Mouse (Mus musculus): ENCODE measurements around the gene Edn2. TPM values are rescaled to one million over a fixed set of nuclear protein-coding genes. Genes with fewer than 3 reads are reported as not detected.

Edn2 gene
- polyA plus RNA-seq, 1 experiment, result 51.5 TPM

DNA sequence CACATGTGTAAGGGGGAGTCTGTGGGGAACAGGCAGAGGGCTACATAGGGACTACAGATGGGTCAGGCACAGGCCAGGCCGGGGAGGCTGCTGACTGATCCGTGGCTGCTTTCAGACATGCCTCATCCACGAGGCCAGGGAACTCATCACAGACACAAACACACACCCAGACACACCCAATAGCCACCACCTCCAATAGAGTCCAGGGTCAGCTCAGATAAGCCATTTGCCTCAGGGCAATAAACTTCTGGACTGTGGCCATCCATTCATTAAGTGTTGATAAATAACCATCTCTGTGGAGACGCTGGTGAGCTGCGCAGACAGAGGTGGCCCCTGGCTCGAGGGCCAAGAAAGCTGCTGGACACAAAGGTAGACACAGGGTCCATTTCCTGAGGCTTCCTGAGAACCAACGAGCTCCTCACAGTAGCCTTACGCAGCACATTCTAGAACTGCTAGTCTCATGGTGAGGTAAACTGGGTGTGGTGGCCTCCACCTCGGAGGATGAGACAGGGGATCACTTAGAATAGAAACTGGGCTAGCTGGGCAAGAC lies 9.5 kb downstream of the Edn2 start:
- Histone ChIP-seq H3K27ac (ENCODE audit: insufficient read depth, low read depth, low read length) (peak overlapping the region; percentile 76), H3K36me3 (ENCODE audit: control insufficient read depth, insufficient read depth, low read length) (peaks cover 14% of the 10 kb centered on the region), H3K27me3 (ENCODE audit: control insufficient read depth, insufficient read depth, low read length) (no peaks in the 10 kb centered on the region), H3K4me1 (ENCODE audit: control insufficient read depth, insufficient read depth, insufficient read length, low read length) (peaks cover 48% of the 10 kb centered on the region), H3K4me3 (ENCODE audit: low read depth, low read length) (no peak overlapping the region)
- no peak for TF ChIP-seq POLR2A (IDR thresholded peaks at IDR 0.05; ENCODE audit: low read depth, low read length)
- no peak for TF ChIP-seq CTCF (IDR thresholded peaks at IDR 0.05; ENCODE audit: extremely low read depth, insufficient read length, insufficient replicate concordance, low read depth, low read length)
- 14% methylated on average over 9 of the region's 9 CpGs for WGBS

- WGBS, result 31% methylated on average over 7 of the region's 7 CpGs
- H3K27ac ChIP-seq (ENCODE audit: insufficient read depth, low read depth, low read length), result no peak overlapping the region
These were observed 11.2 kb downstream of the Edn2 start for GRCm38 (mm10) chr4:120172050-120172684.

DNA sequence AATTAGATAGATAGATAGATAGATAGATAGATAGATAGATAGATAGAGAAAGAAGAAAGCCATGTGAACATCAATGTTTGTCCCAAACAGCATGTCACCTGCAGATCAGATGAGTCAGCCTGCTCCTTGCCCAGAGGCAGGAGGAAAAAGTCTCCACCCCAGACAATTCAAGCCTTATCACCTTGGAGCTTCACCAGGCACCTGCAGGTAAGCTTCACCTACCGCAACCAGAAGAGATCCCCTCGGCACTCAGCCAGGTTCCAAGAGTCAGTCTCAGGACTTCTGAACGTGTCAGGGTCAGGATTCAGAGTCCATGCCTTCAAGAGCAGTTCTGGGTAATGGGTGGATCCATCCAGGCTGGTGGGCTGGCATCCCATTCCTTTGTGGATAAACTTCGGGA lies 18.1 kb downstream of the Edn2 start:
- TF ChIP-seq POLR2A (IDR thresholded peaks at IDR 0.05; ENCODE audit: low read depth, low read length), result no peak
- TF ChIP-seq CTCF (IDR thresholded peaks at IDR 0.05; ENCODE audit: extremely low read depth, insufficient read length, insufficient replicate concordance, low read depth, low read length), result no peak
- 41% methylated on average over 4 of the region's 4 CpGs for WGBS
- no peaks in the 10 kb centered on the region for H3K27me3 ChIP-seq (ENCODE audit: control insufficient read depth, insufficient read depth, low read length)

More at GRCm38 (mm10) chr4:120172050-120172684, 11.2 kb downstream of the Edn2 start:
- TF ChIP-seq CTCF (IDR thresholded peaks at IDR 0.05; ENCODE audit: extremely low read depth, insufficient read length, insufficient replicate concordance, low read depth, low read length) (no peak), POLR2A (IDR thresholded peaks at IDR 0.05; ENCODE audit: low read depth, low read length) (no peak)
- H3K36me3 ChIP-seq (ENCODE audit: control insufficient read depth, insufficient read depth, low read length), result peaks cover 3% of the 10 kb centered on the region
- peaks cover 37% of the 10 kb centered on the region for H3K4me1 ChIP-seq (ENCODE audit: control insufficient read depth, insufficient read depth, insufficient read length, low read length)
- no peaks in the 10 kb centered on the region for H3K27me3 ChIP-seq (ENCODE audit: control insufficient read depth, insufficient read depth, low read length)
- H3K4me3 ChIP-seq (ENCODE audit: low read depth, low read length), result no peak overlapping the region

DNA sequence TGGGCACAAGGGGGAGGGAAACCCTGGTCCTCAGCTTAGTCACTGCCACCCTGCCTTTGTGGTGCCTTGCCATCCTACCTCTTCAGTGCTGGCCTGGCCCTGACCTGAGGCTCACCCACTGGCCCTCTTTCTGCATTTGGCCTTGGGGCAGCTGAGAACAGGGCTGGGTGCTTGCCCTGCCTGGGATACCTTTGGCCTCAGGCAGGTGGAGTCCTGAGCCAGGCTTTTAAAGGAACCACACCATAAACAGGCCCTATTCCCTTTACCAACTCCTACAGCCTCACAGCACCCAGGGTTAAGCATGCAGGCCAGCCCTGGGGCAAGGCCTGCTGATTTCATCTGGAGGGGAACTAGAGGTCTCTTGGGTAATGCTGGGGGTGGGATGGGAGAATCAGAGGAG lies 19.5 kb downstream of the Edn2 start:
- H3K27ac ChIP-seq (ENCODE audit: insufficient read depth, low read depth, low read length), result peak overlapping the region; percentile 82
- peaks cover 29% of the 10 kb centered on the region for H3K4me1 ChIP-seq (ENCODE audit: control insufficient read depth, insufficient read depth, insufficient read length, low read length)
- TF ChIP-seq POLR2A (IDR thresholded peaks at IDR 0.05; ENCODE audit: low read depth, low read length) (no peak), CTCF (IDR thresholded peaks at IDR 0.05; ENCODE audit: extremely low read depth, insufficient read length, insufficient replicate concordance, low read depth, low read length) (peak; percentile 47; the same call in 1 of the 2 replicates)
- no peaks in the 10 kb centered on the region for H3K36me3 ChIP-seq (ENCODE audit: control insufficient read depth, insufficient read depth, low read length)
- H3K4me3 ChIP-seq (ENCODE audit: low read depth, low read length), result no peak overlapping the region
- H3K27me3 ChIP-seq (ENCODE audit: control insufficient read depth, insufficient read depth, low read length), result no peaks in the 10 kb centered on the region

More for the DNA sequence above, 18.1 kb downstream of the Edn2 start:
- peak overlapping the region; percentile 82 for H3K27ac ChIP-seq (ENCODE audit: insufficient read depth, low read depth, low read length)
- no peaks in the 10 kb centered on the region for H3K36me3 ChIP-seq (ENCODE audit: control insufficient read depth, insufficient read depth, low read length)
- no peak overlapping the region for H3K4me3 ChIP-seq (ENCODE audit: low read depth, low read length)
- peaks cover 23% of the 10 kb centered on the region for H3K4me1 ChIP-seq (ENCODE audit: control insufficient read depth, insufficient read depth, insufficient read length, low read length)

GRCm38 (mm10) chr4:120184374-120184991 lies 23.5 kb downstream of the Edn2 start:
- H3K36me3 ChIP-seq (ENCODE audit: control insufficient read depth, insufficient read depth, low read length), result no peaks in the 10 kb centered on the region
- no peak overlapping the region for H3K27ac ChIP-seq (ENCODE audit: insufficient read depth, low read depth, low read length)
- WGBS, result 45% methylated on average over 5 of the region's 5 CpGs
- H3K4me1 ChIP-seq (ENCODE audit: control insufficient read depth, insufficient read depth, insufficient read length, low read length), result peaks cover 50% of the 10 kb centered on the region
- H3K4me3 ChIP-seq (ENCODE audit: low read depth, low read length), result no peak overlapping the region
- H3K27me3 ChIP-seq (ENCODE audit: control insufficient read depth, insufficient read depth, low read length), result no peaks in the 10 kb centered on the region
- TF ChIP-seq POLR2A (IDR thresholded peaks at IDR 0.05; ENCODE audit: low read depth, low read length) (no peak), CTCF (IDR thresholded peaks at IDR 0.05; ENCODE audit: extremely low read depth, insufficient read length, insufficient replicate concordance, low read depth, low read length) (no peak)

GRCm38 (mm10) chr4:120186441-120186840 lies 25.4 kb downstream of the Edn2 start:
- Histone ChIP-seq H3K36me3 (ENCODE audit: control insufficient read depth, insufficient read depth, low read length) (no peaks in the 10 kb centered on the region), H3K4me1 (ENCODE audit: control insufficient read depth, insufficient read depth, insufficient read length, low read length) (peaks cover 52% of the 10 kb centered on the region), H3K27me3 (ENCODE audit: control insufficient read depth, insufficient read depth, low read length) (no peaks in the 10 kb centered on the region), H3K27ac (ENCODE audit: insufficient read depth, low read depth, low read length) (no peak overlapping the region), H3K4me3 (ENCODE audit: low read depth, low read length) (no peak overlapping the region)
- WGBS, result 97% methylated on average over 1 of the region's 1 CpGs
- TF ChIP-seq CTCF (IDR thresholded peaks at IDR 0.05; ENCODE audit: extremely low read depth, insufficient read length, insufficient replicate concordance, low read depth, low read length), result no peak
- TF ChIP-seq POLR2A (IDR thresholded peaks at IDR 0.05; ENCODE audit: low read depth, low read length), result no peak

DNA sequence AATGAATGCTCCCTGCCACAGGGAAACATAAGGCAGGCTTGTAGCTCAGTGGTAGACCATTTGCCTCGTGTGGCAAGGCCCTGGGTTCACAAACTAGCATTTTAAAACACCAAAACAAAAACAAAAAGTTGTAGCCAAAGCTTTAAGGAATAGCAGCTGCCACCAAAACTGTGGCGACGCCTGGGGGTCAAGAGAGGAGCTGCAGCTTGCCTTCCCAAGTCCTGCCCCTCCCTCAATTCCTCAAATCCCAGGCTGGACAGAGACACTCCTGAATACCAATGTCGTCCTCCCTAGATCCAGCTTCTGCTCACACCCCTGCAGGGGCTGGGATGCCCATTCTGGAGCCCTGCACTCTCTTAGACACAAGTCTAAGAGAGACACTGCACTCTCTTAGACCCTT lies 25.9 kb downstream of the Edn2 start:
- H3K36me3 ChIP-seq (ENCODE audit: control insufficient read depth, insufficient read depth, low read length), result no peaks in the 10 kb centered on the region
- 59% methylated on average over 4 of the region's 4 CpGs for WGBS
- no peak overlapping the region for H3K4me3 ChIP-seq (ENCODE audit: low read depth, low read length)
- no peaks in the 10 kb centered on the region for H3K27me3 ChIP-seq (ENCODE audit: control insufficient read depth, insufficient read depth, low read length)
- peaks cover 55% of the 10 kb centered on the region for H3K4me1 ChIP-seq (ENCODE audit: control insufficient read depth, insufficient read depth, insufficient read length, low read length)
- TF ChIP-seq POLR2A (IDR thresholded peaks at IDR 0.05; ENCODE audit: low read depth, low read length) (no peak), CTCF (IDR thresholded peaks at IDR 0.05; ENCODE audit: extremely low read depth, insufficient read length, insufficient replicate concordance, low read depth, low read length) (peak; percentile 35; the same call in 1 of the 2 replicates)
- no peak overlapping the region for H3K27ac ChIP-seq (ENCODE audit: insufficient read depth, low read depth, low read length)
